Mouse (Mus musculus): Measurements from ENCODE around the gene Farsb. TPM values are rescaled to one million over a fixed set of nuclear protein-coding genes. Genes with fewer than 3 reads are reported as not detected.
A peak's percentile ranks its signal among the peaks of the same experiment; 100 is the strongest.

Gene Farsb
- total and polyA plus RNA-seq, 2 experiments from 2014 or later = 90.0 to 138 TPM

DNA sequence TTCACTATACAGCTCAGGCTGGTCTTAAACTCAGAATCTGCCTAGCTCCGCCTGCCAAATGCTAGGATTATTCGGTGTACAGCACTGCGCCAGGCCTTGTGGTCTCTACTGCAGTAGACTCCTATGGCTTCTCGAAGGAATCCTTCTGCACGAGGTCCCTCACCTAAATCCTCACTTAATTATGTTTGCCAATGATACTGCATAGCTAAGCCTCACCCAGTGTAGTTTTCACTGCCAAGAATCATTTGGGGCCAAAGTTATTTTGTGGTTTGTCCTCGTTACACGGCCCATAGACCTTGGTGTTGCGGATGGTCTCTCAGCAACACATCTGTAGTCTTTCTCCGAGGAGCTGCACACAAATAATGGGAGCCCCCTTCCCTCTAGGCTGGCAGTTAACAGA, 116.4 kb downstream of the Farsb start:
- H3K4me2 ChIP-seq (ENCODE audit: low read depth, low read length, poor library complexity, severe bottlenecking) = no peak overlapping the region
- no peak overlapping the region for H3K4me3 ChIP-seq (ENCODE audit: low read depth, low read length)
- H3K27me3 ChIP-seq (ENCODE audit: insufficient read depth, low read length) = no peaks in the 10 kb centered on the region
- no peak overlapping the region for H3K9ac ChIP-seq (replicated peaks; ENCODE audit: low read length, poor library complexity, severe bottlenecking)
- H3K27ac ChIP-seq (ENCODE audit: low read depth, low read length) = no peak overlapping the region
- no peak for DNase-seq (ENCODE audit: low spot score)
- ATAC-seq (ENCODE audit: low FRiP score) = no peak
- H3K36me3 ChIP-seq (ENCODE audit: insufficient read depth, low read length) = no peaks in the 10 kb centered on the region
- H3K4me1 ChIP-seq (ENCODE audit: insufficient read depth, low read length) = 0 out of 2 replicates have a peak, but pooled peaks cover 5% of the 10 kb centered on the region
- no peak for TF ChIP-seq CTCF (IDR thresholded peaks at IDR 0.05)
- 94% methylated on average over 9 of the region's 9 CpGs for WGBS
- H3K9me3 ChIP-seq (ENCODE audit: low read length) = no peaks in the 10 kb centered on the region

DNA sequence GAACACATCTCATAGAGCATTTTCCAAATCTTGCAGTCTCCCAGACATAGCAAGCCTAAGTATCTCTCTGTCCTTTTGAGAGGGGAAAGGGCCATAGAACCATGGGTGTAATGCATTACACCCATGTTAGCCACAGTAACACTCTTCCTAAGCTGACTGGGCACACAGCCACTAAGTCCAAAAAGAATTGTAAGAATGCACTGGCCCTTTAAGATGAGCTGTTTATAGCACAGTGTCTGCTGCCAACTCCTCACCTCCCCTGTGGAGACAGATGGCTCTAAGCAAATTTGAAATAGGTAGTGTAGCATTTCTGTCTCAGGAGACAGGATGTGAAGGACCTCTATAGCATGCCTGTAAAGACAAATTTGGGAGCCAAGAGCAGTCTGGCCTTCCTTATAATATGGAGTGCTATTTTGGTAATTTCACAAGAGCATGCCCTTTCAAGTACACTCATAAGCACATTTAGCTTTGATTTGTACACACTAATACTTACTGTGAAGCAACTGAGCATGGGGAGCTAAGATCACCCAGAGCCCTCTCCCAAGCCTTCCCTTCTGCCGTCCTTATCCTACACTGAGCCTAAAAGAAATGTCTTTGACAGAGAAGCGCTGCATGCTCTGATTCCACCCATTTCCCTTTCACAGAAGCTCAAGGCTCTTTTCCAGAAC, 117.0 kb downstream of the Farsb start:
- no peak for TF ChIP-seq CTCF (IDR thresholded peaks at IDR 0.05)
- Histone ChIP-seq H3K4me2 (ENCODE audit: low read depth, low read length, poor library complexity, severe bottlenecking) (no peak overlapping the region), H3K9me3 (ENCODE audit: low read length) (no peaks in the 10 kb centered on the region), H3K4me1 (ENCODE audit: insufficient read depth, low read length) (0 out of 2 replicates have a peak, but pooled peaks cover 5% of the 10 kb centered on the region), H3K36me3 (ENCODE audit: insufficient read depth, low read length) (no peaks in the 10 kb centered on the region), H3K9ac (replicated peaks; ENCODE audit: low read length, poor library complexity, severe bottlenecking) (no peak overlapping the region), H3K4me3 (ENCODE audit: low read depth, low read length) (no peak overlapping the region), H3K27me3 (ENCODE audit: insufficient read depth, low read length) (no peaks in the 10 kb centered on the region), H3K27ac (ENCODE audit: low read depth, low read length) (no peak overlapping the region)
- DNase-seq (ENCODE audit: low spot score) (peak; percentile 85), ATAC-seq (ENCODE audit: low FRiP score) (no peak)
- WGBS = 69% methylated on average over 2 of the region's 2 CpGs

DNA sequence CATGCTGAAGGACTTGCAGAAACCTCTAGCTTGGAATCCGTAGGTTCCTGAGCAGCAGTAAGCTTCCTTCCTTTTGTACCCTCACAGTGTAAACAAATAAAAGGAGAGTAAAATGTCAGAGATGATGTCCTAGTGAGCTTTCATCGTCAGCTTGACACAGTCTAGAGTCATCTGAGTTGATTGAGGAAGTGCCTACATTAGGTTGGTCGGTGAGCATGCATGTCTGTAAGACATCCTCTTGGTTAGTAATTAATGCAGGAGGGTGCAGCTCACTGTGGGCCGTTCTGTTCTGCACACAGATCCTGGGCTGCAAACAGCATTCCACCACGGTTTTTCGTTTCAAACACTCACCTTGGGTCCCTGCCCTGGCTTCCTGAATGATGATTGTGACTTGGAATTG, 118.6 kb downstream of the Farsb start:
- H3K27ac ChIP-seq (ENCODE audit: low read depth, low read length) = no peak overlapping the region
- H3K27me3 ChIP-seq (ENCODE audit: insufficient read depth, low read length) = no peaks in the 10 kb centered on the region
- no peak for TF ChIP-seq CTCF (IDR thresholded peaks at IDR 0.05)
- WGBS = 65% methylated on average over 6 of the region's 6 CpGs
- no peak for ATAC-seq (ENCODE audit: low FRiP score)
- no peak for DNase-seq (ENCODE audit: low spot score)
- H3K9me3 ChIP-seq (ENCODE audit: low read length) = no peaks in the 10 kb centered on the region
- H3K4me2 ChIP-seq (ENCODE audit: low read depth, low read length, poor library complexity, severe bottlenecking) = no peak overlapping the region
- no peak overlapping the region for H3K9ac ChIP-seq (replicated peaks; ENCODE audit: low read length, poor library complexity, severe bottlenecking)
- no peaks in the 10 kb centered on the region for H3K36me3 ChIP-seq (ENCODE audit: insufficient read depth, low read length)
- no peak overlapping the region for H3K4me3 ChIP-seq (ENCODE audit: low read depth, low read length)
- H3K4me1 ChIP-seq (ENCODE audit: insufficient read depth, low read length) = 0 out of 2 replicates have a peak, but pooled peaks cover 5% of the 10 kb centered on the region

Other genes starting within 250 kb of the Farsb start
- 2.8 and 3.3 TPM in 2 replicates for gene Sgpp2, start 178.6 kb downstream of the Farsb start, total RNA-seq (2014; rRNA removed)
- 1.7 and 1.9 TPM in 2 replicates for gene Sgpp2, start 178.6 kb downstream of the Farsb start, polyA plus RNA-seq (2015; fragmentation: Nextera tagmentation; extraction: Ambion mirVana)
- 0.22 TPM in 1 of 2 replicates, not detected in the other for gene Mogat1, start 22.1 kb upstream of the Farsb start, total RNA-seq (2014; rRNA removed)
- gene Mogat1, start 22.1 kb upstream of the Farsb start, polyA plus RNA-seq (2015; fragmentation: Nextera tagmentation; extraction: Ambion mirVana) = 0.50 and 1.3 TPM in 2 replicates
- gene BC035947, start 23.3 kb upstream of the Farsb start, total RNA-seq (2014; rRNA removed) = 1.3 and 3.0 TPM in 2 replicates
- 1.2 and 1.4 TPM in 2 replicates for gene BC035947, start 23.3 kb upstream of the Farsb start, polyA plus RNA-seq (2015; fragmentation: Nextera tagmentation; extraction: Ambion mirVana)
- gene Acsl3, start 168.9 kb upstream of the Farsb start, total RNA-seq (2014; rRNA removed) = 104 and 108 TPM in 2 replicates
- gene Acsl3, start 168.9 kb upstream of the Farsb start, polyA plus RNA-seq (2015; fragmentation: Nextera tagmentation; extraction: Ambion mirVana) = 87.5 and 89.2 TPM in 2 replicates
- gene Utp14b, start 169.1 kb upstream of the Farsb start, total RNA-seq (2014; rRNA removed) = 6.7 and 8.8 TPM in 2 replicates
- 1.8 and 2.4 TPM in 2 replicates for gene Utp14b, start 169.1 kb upstream of the Farsb start, polyA plus RNA-seq (2015; fragmentation: Nextera tagmentation; extraction: Ambion mirVana)